Mouse (Mus musculus): ENCODE results near the gene Zfp36. TPM values are rescaled to one million over a fixed set of nuclear protein-coding genes. Genes with fewer than 3 reads are reported as not detected.

The Zfp36 gene
- polyA plus RNA-seq, 1 experiment from 2014 or later: 5.6 TPM

DNA sequence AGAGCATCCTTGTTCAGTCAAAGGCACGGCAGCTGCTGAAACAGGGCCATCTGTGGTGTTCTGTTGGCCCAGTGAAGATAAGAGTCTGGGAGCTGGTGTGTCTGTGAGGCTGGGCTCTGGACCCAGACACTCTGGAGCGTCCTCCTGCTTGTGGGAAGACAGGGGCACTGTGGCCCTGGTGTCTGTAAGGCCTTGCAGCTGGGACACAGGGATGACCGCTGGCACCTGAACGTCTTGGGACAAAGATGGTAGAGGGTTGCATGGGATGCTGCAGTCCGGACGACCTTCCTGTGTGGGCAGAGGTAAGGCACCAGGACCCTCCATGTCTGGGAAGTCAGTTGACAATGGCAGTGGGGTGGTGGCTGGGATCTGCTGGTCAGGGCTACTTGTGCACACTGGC, 19.8 kb downstream of the Zfp36 start:
- ATAC-seq (replicated peaks): no peak
- H3K4me3 ChIP-seq: no peak overlapping the region
- no peaks in the 10 kb centered on the region for H3K9me3 ChIP-seq
- WGBS: 90% methylated on average over 6 of the region's 6 CpGs
- peaks cover 55% of the 10 kb centered on the region for H3K36me3 ChIP-seq
- no peaks in the 10 kb centered on the region for H3K27me3 ChIP-seq
- no peak overlapping the region for H3K27ac ChIP-seq (replicated peaks)
- H3K9ac ChIP-seq (replicated peaks): no peak overlapping the region
- H3K4me1 ChIP-seq: peaks cover 4% of the 10 kb centered on the region; the same call in 1 of the 2 replicates
- no peak overlapping the region for H3K4me2 ChIP-seq (replicated peaks)

GRCm38 (mm10) chr7:28359854-28360253, 20.2 kb downstream of the Zfp36 start:
- no peak overlapping the region for H3K4me2 ChIP-seq (replicated peaks)
- peaks cover 53% of the 10 kb centered on the region for H3K36me3 ChIP-seq
- no peak overlapping the region for H3K27ac ChIP-seq (replicated peaks)
- no peaks in the 10 kb centered on the region for H3K9me3 ChIP-seq
- H3K9ac ChIP-seq (replicated peaks): no peak overlapping the region
- 92% methylated on average over 10 of the region's 10 CpGs for WGBS
- peaks cover 4% of the 10 kb centered on the region; the same call in 1 of the 2 replicates for H3K4me1 ChIP-seq
- ATAC-seq (replicated peaks): no peak
- H3K4me3 ChIP-seq: no peak overlapping the region
- H3K27me3 ChIP-seq: no peaks in the 10 kb centered on the region

- WGBS: 45% methylated on average over 7 of the region's 7 CpGs
- H3K27me3 ChIP-seq: no peaks in the 10 kb centered on the region
- no peak overlapping the region for H3K9ac ChIP-seq (replicated peaks)
- no peak for ATAC-seq (replicated peaks)
- no peak overlapping the region; the same call in 1 of the 2 replicates for H3K27ac ChIP-seq (replicated peaks)
- H3K36me3 ChIP-seq: peaks cover 53% of the 10 kb centered on the region
- H3K4me1 ChIP-seq: peaks cover 4% of the 10 kb centered on the region; the same call in 1 of the 2 replicates
- no peak overlapping the region for H3K4me3 ChIP-seq
- H3K9me3 ChIP-seq: no peaks in the 10 kb centered on the region
- H3K4me2 ChIP-seq (replicated peaks): no peak overlapping the region
These were observed 21.6 kb downstream of the Zfp36 start for GRCm38 (mm10) chr7:28358431-28358830.

DNA sequence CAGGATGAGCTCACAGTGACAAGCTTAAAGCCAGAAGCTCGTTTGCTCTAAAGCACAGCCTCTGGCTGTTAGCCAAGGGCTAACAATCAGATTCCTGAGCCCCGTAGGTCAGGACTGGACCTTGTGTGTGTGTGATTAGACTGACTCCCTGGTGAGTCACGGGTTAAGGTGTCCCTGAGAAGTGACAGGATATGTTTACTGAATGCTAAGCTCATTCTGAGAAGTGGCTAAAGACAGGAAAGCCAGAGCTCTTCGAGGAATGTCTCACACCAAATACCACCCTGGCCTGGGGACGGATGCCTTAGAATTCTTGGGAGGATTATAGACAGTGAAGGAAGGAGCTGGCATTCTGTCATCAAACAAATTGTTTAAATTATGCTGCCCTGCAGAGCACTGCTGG, 22.1 kb downstream of the Zfp36 start:
- ATAC-seq (replicated peaks): no peak
- 0% methylated on average over 5 of the region's 5 CpGs for WGBS
- H3K4me2 ChIP-seq (replicated peaks): no peak overlapping the region

DNA sequence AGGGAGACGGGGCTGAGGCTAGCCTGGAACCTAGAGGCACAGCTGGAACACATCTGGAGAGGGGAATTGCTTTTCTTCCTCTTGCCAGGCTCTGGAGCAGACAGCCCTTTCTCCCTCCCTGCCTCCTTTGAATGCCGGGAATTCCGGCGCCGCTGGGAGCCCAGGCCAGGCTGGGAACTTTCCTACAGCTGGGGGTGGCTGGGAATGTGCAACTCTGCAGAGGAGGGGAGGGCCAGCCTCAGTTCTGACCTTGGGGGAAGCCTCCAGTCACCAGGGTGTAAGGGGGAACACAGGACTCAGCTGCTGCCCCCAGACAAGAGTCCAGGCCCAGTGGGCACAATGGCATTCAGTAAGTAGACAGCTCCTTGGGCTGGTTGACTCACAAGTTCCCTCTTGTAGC, 23.1 kb downstream of the Zfp36 start:
- no peaks in the 10 kb centered on the region for H3K9me3 ChIP-seq
- peak overlapping the region; percentile 17; the same call in 1 of the 2 replicates for H3K27ac ChIP-seq (replicated peaks)
- peaks cover 7% of the 10 kb centered on the region for H3K4me1 ChIP-seq
- ATAC-seq (replicated peaks): no peak
- H3K4me3 ChIP-seq: no peak overlapping the region
- WGBS: 4% methylated on average over 5 of the region's 5 CpGs
- no peak overlapping the region for H3K4me2 ChIP-seq (replicated peaks)
- H3K36me3 ChIP-seq: peaks cover 59% of the 10 kb centered on the region
- H3K9ac ChIP-seq (replicated peaks): no peak overlapping the region
- H3K27me3 ChIP-seq: no peaks in the 10 kb centered on the region

More for the DNA sequence above, 22.1 kb downstream of the Zfp36 start:
- Histone ChIP-seq H3K9ac (replicated peaks) (no peak overlapping the region), H3K4me3 (no peak overlapping the region), H3K9me3 (no peaks in the 10 kb centered on the region), H3K27me3 (no peaks in the 10 kb centered on the region), H3K36me3 (peaks cover 56% of the 10 kb centered on the region), H3K27ac (replicated peaks) (no peak overlapping the region; the same call in 1 of the 2 replicates), H3K4me1 (peaks cover 4% of the 10 kb centered on the region; the same call in 1 of the 2 replicates)

GRCm38 (mm10) chr7:28355221-28355620, 24.8 kb downstream of the Zfp36 start:
- peaks cover 16% of the 10 kb centered on the region for H3K4me1 ChIP-seq
- no peak overlapping the region for H3K4me2 ChIP-seq (replicated peaks)
- H3K27ac ChIP-seq (replicated peaks): no peak overlapping the region
- H3K36me3 ChIP-seq: peaks cover 45% of the 10 kb centered on the region
- no peak overlapping the region for H3K9ac ChIP-seq (replicated peaks)
- ATAC-seq (replicated peaks): no peak
- no peaks in the 10 kb centered on the region for H3K9me3 ChIP-seq
- 94% methylated on average over 3 of the region's 3 CpGs for WGBS
- H3K4me3 ChIP-seq: no peak overlapping the region
- no peaks in the 10 kb centered on the region for H3K27me3 ChIP-seq

DNA sequence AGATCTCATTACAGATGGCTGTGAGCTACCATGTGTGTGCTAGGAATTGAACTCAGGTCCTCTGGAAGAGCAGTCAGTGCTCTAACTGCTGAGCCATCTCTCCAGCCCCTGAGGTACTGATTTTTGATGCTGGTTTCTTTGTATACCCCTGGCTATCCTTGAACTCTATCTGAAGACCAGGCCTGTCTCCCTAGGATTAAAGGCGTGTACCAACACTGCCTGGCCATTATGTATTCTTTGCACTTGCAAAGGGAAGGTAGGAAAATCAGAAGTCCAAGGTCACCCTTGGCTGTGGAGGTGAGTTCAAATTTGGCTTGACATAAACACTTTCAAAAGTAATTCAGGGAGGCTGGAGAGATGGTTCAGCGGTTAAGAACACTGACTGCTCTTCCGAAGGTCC, 25.5 kb downstream of the Zfp36 start:
- Histone ChIP-seq H3K4me2 (replicated peaks) (no peak overlapping the region), H3K36me3 (peaks cover 38% of the 10 kb centered on the region), H3K4me3 (no peak overlapping the region), H3K27ac (replicated peaks) (no peak overlapping the region), H3K27me3 (no peaks in the 10 kb centered on the region), H3K4me1 (peaks cover 21% of the 10 kb centered on the region), H3K9ac (replicated peaks) (no peak overlapping the region), H3K9me3 (no peaks in the 10 kb centered on the region)
- no peak for ATAC-seq (replicated peaks)
- WGBS: 86% methylated on average over 3 of the region's 3 CpGs

GRCm38 (mm10) chr7:28354113-28354581, 25.9 kb downstream of the Zfp36 start:
- Histone ChIP-seq H3K27me3 (no peaks in the 10 kb centered on the region), H3K4me1 (peaks cover 22% of the 10 kb centered on the region), H3K4me2 (replicated peaks) (no peak overlapping the region), H3K4me3 (no peak overlapping the region), H3K9me3 (no peaks in the 10 kb centered on the region), H3K36me3 (peaks cover 34% of the 10 kb centered on the region), H3K9ac (replicated peaks) (no peak overlapping the region), H3K27ac (replicated peaks) (no peak overlapping the region)
- 92% methylated on average over 3 of the region's 3 CpGs for WGBS
- no peak for ATAC-seq (replicated peaks)

GRCm38 (mm10) chr7:28353267-28353666, 26.8 kb downstream of the Zfp36 start:
- no peaks in the 10 kb centered on the region for H3K27me3 ChIP-seq
- no peak overlapping the region for H3K4me3 ChIP-seq
- no peak overlapping the region for H3K27ac ChIP-seq (replicated peaks)
- peaks cover 20% of the 10 kb centered on the region for H3K4me1 ChIP-seq
- H3K36me3 ChIP-seq: peaks cover 34% of the 10 kb centered on the region
- H3K9ac ChIP-seq (replicated peaks): no peak overlapping the region
- H3K9me3 ChIP-seq: no peaks in the 10 kb centered on the region
- no peak overlapping the region for H3K4me2 ChIP-seq (replicated peaks)
- no peak for ATAC-seq (replicated peaks)
- WGBS: 98% methylated on average over 2 of the region's 2 CpGs

DNA sequence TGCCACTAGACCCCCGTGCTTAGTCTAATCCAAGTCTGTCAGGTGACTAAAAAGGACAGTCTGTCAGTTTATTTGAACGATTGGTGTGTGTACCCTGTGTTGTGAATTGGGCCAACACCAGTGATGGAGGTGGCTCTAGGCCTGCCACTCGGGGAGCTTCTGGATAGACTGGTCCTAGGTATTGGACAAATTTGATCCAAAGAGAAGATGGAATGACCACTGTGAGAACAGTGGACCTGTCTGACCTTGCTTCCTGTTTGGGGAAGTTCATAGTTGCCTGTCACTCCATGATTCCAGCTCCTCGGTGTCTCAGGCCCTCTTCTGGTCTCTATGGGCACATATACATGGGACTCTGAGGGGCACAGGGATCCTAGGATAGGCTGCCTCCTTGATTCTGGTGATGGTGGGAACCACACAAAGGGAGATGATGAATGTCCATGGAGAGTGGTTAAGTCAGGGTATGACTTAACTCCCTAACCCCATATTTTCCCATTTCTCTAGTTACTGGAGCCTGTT, 28.3 kb downstream of the Zfp36 start:
- H3K27me3 ChIP-seq: no peaks in the 10 kb centered on the region
- H3K36me3 ChIP-seq: peaks cover 34% of the 10 kb centered on the region
- H3K9me3 ChIP-seq: no peaks in the 10 kb centered on the region
- peak overlapping the region; percentile 88 for H3K4me2 ChIP-seq (replicated peaks)
- WGBS: 47% methylated on average over 4 of the region's 4 CpGs
- H3K9ac ChIP-seq (replicated peaks): peak overlapping the region; percentile 97
- H3K4me3 ChIP-seq: peak overlapping the region; percentile 93
- H3K27ac ChIP-seq (replicated peaks): no peak overlapping the region
- ATAC-seq (replicated peaks): no peak
- peaks cover 18% of the 10 kb centered on the region for H3K4me1 ChIP-seq

DNA sequence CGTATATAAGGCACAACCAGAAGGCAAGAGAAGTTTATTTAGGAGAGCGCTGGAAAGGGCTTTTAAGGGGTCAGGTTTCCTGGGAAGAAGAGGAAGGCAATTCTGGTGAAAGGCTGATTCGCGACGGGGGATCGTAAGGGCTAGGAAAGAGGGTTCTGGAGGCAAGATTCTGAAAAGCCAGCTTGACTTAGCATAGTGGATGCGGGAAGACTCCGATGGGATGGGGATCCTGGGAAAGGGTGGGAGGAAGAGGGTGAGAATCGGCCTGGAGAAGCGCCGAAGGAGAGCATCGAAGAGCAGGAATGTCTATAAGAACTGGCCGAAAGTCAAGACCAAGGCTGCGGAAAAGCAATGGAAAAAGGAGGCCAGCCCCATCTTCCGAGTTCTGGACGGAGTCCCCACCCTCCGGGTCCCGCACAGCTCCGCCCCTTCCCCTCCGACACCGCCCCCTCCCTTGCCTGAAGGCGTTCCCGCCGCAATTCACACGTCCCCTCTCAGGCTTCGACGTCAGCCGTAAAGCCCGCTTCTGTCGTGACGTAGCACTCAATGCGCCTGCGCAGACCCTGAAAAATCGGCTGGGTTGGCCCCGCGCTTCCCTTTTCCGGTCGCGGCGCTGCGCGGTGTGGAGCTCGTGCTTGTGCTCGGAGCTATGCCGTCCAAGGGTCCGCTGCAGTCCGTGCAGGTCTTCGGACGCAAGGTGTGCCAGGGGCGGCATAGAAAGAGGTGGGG, 29.7 kb downstream of the Zfp36 start, which contains the start of gene Rps16:
TSS of gene Rps16 (plus strand) at position 498 of the 729 bp plus-strand sequence.
- Histone ChIP-seq H3K4me3 (peak within 1 kb of the TSS; percentile 93), H3K9me3 (no peaks in the 10 kb centered on the region), H3K27ac (replicated peaks) (peak within 1 kb of the TSS; percentile 85), H3K4me2 (replicated peaks) (peak within 1 kb of the TSS; percentile 88), H3K4me1 (peaks cover 18% of the 10 kb centered on the region), H3K27me3 (no peaks in the 10 kb centered on the region), H3K36me3 (peaks cover 31% of the 10 kb centered on the region), H3K9ac (replicated peaks) (peak within 1 kb of the TSS; percentile 97)
- ATAC-seq (replicated peaks): peak; percentile 93
- under 1% methylated on average over 49 of the region's 50 CpGs for WGBS

DNA sequence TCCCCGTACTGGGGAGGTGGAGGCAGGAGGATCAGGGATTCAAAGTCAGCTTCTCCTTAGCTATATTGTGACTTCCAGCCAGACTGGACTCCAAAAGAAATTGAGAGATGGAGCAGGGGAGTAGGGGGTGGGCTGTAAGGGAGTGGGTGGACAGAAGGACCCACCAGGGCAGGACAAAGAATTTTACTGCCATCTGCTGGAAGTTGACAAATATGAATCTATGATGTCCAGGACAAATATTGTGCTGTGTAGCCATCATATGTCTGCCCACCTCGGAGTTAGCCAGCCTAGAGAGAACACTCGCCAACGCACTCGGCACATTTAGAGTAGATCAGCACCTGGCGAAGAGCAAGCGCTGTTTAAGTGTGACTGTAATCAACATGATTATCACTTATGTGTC, 31.5 kb downstream of the Zfp36 start:
- no peak overlapping the region for H3K27ac ChIP-seq (replicated peaks)
- peaks cover 18% of the 10 kb centered on the region for H3K4me1 ChIP-seq
- no peaks in the 10 kb centered on the region for H3K9me3 ChIP-seq
- no peak overlapping the region for H3K4me2 ChIP-seq (replicated peaks)
- no peak for ATAC-seq (replicated peaks)
- no peaks in the 10 kb centered on the region for H3K27me3 ChIP-seq
- H3K36me3 ChIP-seq: peaks cover 17% of the 10 kb centered on the region
- no peak overlapping the region for H3K9ac ChIP-seq (replicated peaks)
- WGBS: 84% methylated on average over 7 of the region's 7 CpGs
- no peak overlapping the region for H3K4me3 ChIP-seq
